Mouse (Mus musculus) limb, embryonic 15.5 days (tissue): ENCODE data around the gene Alk. TPM values are rescaled to one million over a fixed set of nuclear protein-coding genes. Genes with fewer than 3 reads are reported as not detected.

Experiments used
- ATAC-seq: fragments of 200-750 bp; cut with Nextera tagmentation; 2 replicates; pipeline ENCODE4 v1.8.0; 2017; ENCODE audit warnings: low read depth, moderate TSS enrichment; ENCODE audit not compliant: insufficient number of reproducible peaks, low FRiP score, low TSS enrichment
- H3K27ac ChIP-seq: fragments of 300-500 bp; sonication (generic); 2 replicates; pipeline ENCODE4 v1.5.1; 2015; ENCODE audit warnings: moderate library complexity, mild to moderate bottlenecking, inconsistent platforms
- H3K27me3 ChIP-seq: fragments of 300-500 bp; sonication (generic); 2 replicates; pipeline ENCODE4 v1.6.1; 2015; ENCODE audit warnings: inconsistent platforms
- H3K36me3 ChIP-seq: fragments of 300-500 bp; sonication (generic); 2 replicates; pipeline ENCODE4 v1.6.1; 2015; ENCODE audit warnings: inconsistent platforms
- H3K4me1 ChIP-seq: fragments of 300-500 bp; sonication (generic); 2 replicates; pipeline ENCODE4 v1.6.1; 2015; ENCODE audit warnings: inconsistent platforms
- H3K4me2 ChIP-seq: fragments of 300-500 bp; sonication (generic); 2 replicates; pipeline ENCODE4 v1.6.1; 2015; ENCODE audit warnings: mild to moderate bottlenecking, inconsistent platforms
- H3K4me3 ChIP-seq: fragments of 300-500 bp; sonication (generic); 2 replicates; pipeline ENCODE4 v1.5.1; 2015; ENCODE audit warnings: mild to moderate bottlenecking, inconsistent platforms
- H3K9ac ChIP-seq: fragments of 300-500 bp; sonication (generic); 2 replicates; pipeline ENCODE4 v1.6.1; 2015; ENCODE audit warnings: inconsistent platforms
- H3K9me3 ChIP-seq: fragments of 300-500 bp; sonication (generic); 2 replicates; pipeline ENCODE4 v1.6.1; 2016; ENCODE audit warnings: inconsistent platforms
- WGBS: fragments of 180-500 bp; shearing (Covaris S2); methylation state at CpG from one replicate; pipeline ENCODE4 v1.1.7; 2015; 5-methylcytosine and 5-hydroxymethylcytosine counted together
- polyA plus RNA-seq: library from polyadenylated mRNA; unstranded; fragments of >200 nt; fragmentation: Nextera tagmentation; extraction: Ambion mirVana; gene quantifications from 2 replicates; pipeline ENCODE4 v1.2.1, GENCODE M21; 2015

Gene Alk
- polyA plus RNA-seq, 1 experiment from 2014 or later, result 0.50 TPM

- H3K27ac ChIP-seq, result no peak overlapping the region
- H3K36me3 ChIP-seq, result no peaks in the 10 kb centered on the region
- no peaks in the 10 kb centered on the region for H3K27me3 ChIP-seq
- no peak overlapping the region for H3K4me2 ChIP-seq
- no peak for ATAC-seq
- no peaks in the 10 kb centered on the region for H3K9me3 ChIP-seq
- no peak overlapping the region for H3K9ac ChIP-seq
- no peak overlapping the region for H3K4me3 ChIP-seq
- H3K4me1 ChIP-seq, result no peaks in the 10 kb centered on the region
Observed at GRCm38 (mm10) chr17:71936681-71937080, 667.7 kb downstream of the Alk start.

GRCm38 (mm10) chr17:71935837-71936236 lies 668.6 kb downstream of the Alk start:
- Histone ChIP-seq H3K9ac (no peak overlapping the region), H3K27me3 (no peaks in the 10 kb centered on the region), H3K9me3 (no peaks in the 10 kb centered on the region), H3K36me3 (no peaks in the 10 kb centered on the region), H3K4me3 (no peak overlapping the region), H3K4me1 (no peaks in the 10 kb centered on the region), H3K27ac (no peak overlapping the region), H3K4me2 (no peak overlapping the region)
- WGBS, result 84% methylated on average over 10 of the region's 10 CpGs
- ATAC-seq, result no peak

GRCm38 (mm10) chr17:71935336-71935735 lies 669.1 kb downstream of the Alk start:
- WGBS, result 43% methylated on average over 3 of the region's 3 CpGs
- Histone ChIP-seq H3K27me3 (no peaks in the 10 kb centered on the region), H3K27ac (no peak overlapping the region), H3K9ac (no peak overlapping the region), H3K9me3 (no peaks in the 10 kb centered on the region), H3K4me3 (no peak overlapping the region), H3K36me3 (no peaks in the 10 kb centered on the region), H3K4me2 (no peak overlapping the region), H3K4me1 (no peaks in the 10 kb centered on the region)
- ATAC-seq, result no peak

DNA sequence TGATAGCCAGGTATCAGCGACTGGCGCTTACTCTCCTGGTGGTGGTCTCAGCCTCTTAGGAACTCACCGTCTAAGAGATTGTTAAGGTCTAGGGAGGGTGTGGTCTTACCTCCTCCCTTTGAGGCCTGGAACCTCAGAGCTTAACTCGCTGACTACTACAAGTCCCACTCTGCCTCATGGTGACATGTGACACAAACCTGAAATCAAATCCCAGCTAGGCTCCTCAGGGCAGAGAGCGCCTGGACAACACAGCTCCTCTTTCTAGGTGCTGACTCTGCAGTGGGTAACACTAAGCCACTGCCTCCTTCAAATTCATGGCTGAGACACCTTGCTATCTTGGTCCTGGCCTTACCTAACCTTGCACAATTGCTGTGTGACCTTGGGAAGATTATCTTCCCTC lies 689.5 kb downstream of the Alk start:
- ATAC-seq, result no peak
- no peak overlapping the region for H3K9ac ChIP-seq

DNA sequence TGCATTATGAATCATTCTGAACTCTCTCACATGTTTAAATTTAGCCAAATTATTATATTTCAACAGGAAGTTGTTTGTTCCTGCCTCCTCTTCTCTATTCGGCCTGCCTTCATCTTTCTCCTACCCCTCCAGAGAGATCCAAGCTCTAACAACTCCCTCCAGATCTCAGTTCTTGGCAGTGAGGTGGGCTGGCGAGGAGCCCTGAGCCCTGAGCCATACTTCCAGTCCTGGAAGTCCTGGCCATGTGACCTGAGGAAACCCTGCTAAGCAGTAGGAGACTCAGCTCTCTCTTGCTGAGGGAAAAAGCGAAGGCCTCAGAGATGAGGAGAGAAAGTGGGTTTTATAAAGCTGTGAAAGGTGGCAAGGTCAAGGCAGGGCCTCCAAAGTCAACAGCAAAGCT lies 689.9 kb downstream of the Alk start:
- Histone ChIP-seq H3K4me3 (no peak overlapping the region), H3K9me3 (no peaks in the 10 kb centered on the region), H3K36me3 (no peaks in the 10 kb centered on the region), H3K4me2 (no peak overlapping the region), H3K27ac (no peak overlapping the region), H3K9ac (no peak overlapping the region), H3K4me1 (no peaks in the 10 kb centered on the region), H3K27me3 (no peaks in the 10 kb centered on the region)
- no peak for ATAC-seq
- WGBS, result 69% methylated on average over 3 of the region's 3 CpGs

More for the DNA sequence above, 689.5 kb downstream of the Alk start:
- H3K4me1 ChIP-seq, result no peaks in the 10 kb centered on the region
- no peaks in the 10 kb centered on the region for H3K9me3 ChIP-seq
- H3K27me3 ChIP-seq, result no peaks in the 10 kb centered on the region
- WGBS, result 70% methylated on average over 5 of the region's 5 CpGs
- H3K4me2 ChIP-seq, result no peak overlapping the region
- H3K27ac ChIP-seq, result no peak overlapping the region
- H3K36me3 ChIP-seq, result no peaks in the 10 kb centered on the region
- no peak overlapping the region for H3K4me3 ChIP-seq

DNA sequence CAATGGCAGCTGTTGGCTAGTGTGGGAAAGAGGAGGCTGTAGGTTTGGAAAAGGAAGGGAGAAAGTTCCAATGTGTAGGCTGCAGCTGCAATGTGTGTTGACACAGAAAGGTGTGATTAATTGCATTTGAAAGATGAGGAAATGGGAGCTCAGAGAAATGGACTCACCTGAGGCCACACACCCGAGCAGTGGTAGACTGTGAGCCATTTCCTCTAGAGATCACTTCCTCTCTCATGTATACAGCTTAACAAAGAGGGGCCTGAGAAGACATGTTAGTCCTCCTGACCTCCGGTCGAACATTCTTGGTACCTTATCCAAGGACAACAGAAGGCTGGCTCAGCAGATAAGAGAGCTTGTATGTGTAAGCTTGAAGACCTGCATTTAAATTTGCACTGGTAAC lies 691.2 kb downstream of the Alk start:
- no peaks in the 10 kb centered on the region for H3K36me3 ChIP-seq
- H3K27me3 ChIP-seq, result no peaks in the 10 kb centered on the region
- no peak for ATAC-seq
- H3K9me3 ChIP-seq, result no peaks in the 10 kb centered on the region
- H3K9ac ChIP-seq, result no peak overlapping the region
- H3K4me1 ChIP-seq, result no peaks in the 10 kb centered on the region
- WGBS, result 65% methylated on average over 3 of the region's 3 CpGs
- no peak overlapping the region for H3K4me3 ChIP-seq
- H3K4me2 ChIP-seq, result no peak overlapping the region
- no peak overlapping the region for H3K27ac ChIP-seq

GRCm38 (mm10) chr17:71909107-71909506 lies 695.3 kb downstream of the Alk start:
- Histone ChIP-seq H3K27me3 (no peaks in the 10 kb centered on the region), H3K4me1 (no peaks in the 10 kb centered on the region), H3K9ac (no peak overlapping the region), H3K36me3 (no peaks in the 10 kb centered on the region), H3K4me3 (no peak overlapping the region), H3K9me3 (no peaks in the 10 kb centered on the region), H3K4me2 (no peak overlapping the region), H3K27ac (no peak overlapping the region)
- no peak for ATAC-seq
- WGBS, result 39% methylated on average over 3 of the region's 3 CpGs

DNA sequence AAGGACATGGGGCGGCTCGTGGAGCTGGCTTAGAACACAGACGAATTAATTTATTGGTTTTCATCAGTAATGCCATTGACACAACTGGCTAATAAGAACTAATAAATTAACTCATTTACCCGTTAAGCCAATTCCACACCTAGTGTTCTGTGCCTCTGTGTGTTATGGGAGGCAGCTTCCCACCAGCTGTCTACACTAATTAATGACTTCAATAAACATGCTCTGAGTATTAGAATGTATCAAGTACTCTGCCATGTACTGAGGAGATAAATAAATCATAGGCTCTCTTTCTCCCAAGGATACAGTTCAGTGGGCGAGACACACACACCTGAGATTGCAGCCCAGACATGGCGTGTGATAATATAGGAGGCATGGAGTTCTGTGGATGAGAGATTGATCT lies 723.1 kb downstream of the Alk start:
- no peak overlapping the region for H3K27ac ChIP-seq
- WGBS, result 73% methylated on average over 6 of the region's 6 CpGs
- H3K9me3 ChIP-seq, result no peaks in the 10 kb centered on the region
- no peaks in the 10 kb centered on the region for H3K4me1 ChIP-seq
- no peak overlapping the region for H3K9ac ChIP-seq
- no peak overlapping the region for H3K4me2 ChIP-seq
- no peak overlapping the region for H3K4me3 ChIP-seq
- H3K27me3 ChIP-seq, result no peaks in the 10 kb centered on the region
- no peak for ATAC-seq
- H3K36me3 ChIP-seq, result no peaks in the 10 kb centered on the region

- Histone ChIP-seq H3K4me3 (no peak overlapping the region), H3K27ac (no peak overlapping the region), H3K4me2 (no peak overlapping the region), H3K36me3 (no peaks in the 10 kb centered on the region), H3K9ac (no peak overlapping the region), H3K27me3 (no peaks in the 10 kb centered on the region), H3K9me3 (no peaks in the 10 kb centered on the region), H3K4me1 (no peaks in the 10 kb centered on the region)
- ATAC-seq, result no peak
- 80% methylated on average over 7 of the region's 7 CpGs for WGBS
Observed at GRCm38 (mm10) chr17:71875492-71875891, 728.9 kb downstream of the Alk start.

DNA sequence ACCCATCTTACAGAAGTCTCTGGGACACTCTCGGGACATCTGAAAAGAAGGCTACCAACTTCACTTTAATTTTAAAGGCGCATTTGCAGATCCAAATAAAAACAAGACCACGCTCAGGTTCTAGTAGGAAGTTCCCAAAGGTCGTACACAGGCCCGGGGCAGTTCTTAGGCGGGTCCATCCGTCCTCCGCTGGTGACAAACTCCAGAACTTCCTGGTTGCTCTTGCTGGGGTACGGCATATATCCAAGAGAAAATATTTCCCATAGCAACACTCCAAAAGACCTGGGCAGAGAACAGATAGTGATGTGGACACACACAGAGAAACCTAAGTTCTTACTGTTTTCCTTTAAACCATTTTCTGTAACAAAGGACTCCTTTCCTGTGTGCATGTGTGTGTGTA lies 729.6 kb downstream of the Alk start:
- 82% methylated on average over 9 of the region's 9 CpGs for WGBS
- H3K27ac ChIP-seq, result no peak overlapping the region
- H3K4me2 ChIP-seq, result no peak overlapping the region
- no peaks in the 10 kb centered on the region for H3K36me3 ChIP-seq
- H3K4me1 ChIP-seq, result peaks cover 1% of the 10 kb centered on the region; the same call in 1 of the 2 replicates
- ATAC-seq, result no peak
- 0 out of 2 replicates have a peak, but pooled peaks cover 1% of the 10 kb centered on the region for H3K27me3 ChIP-seq
- no peak overlapping the region for H3K4me3 ChIP-seq
- no peaks in the 10 kb centered on the region for H3K9me3 ChIP-seq
- no peak overlapping the region for H3K9ac ChIP-seq

GRCm38 (mm10) chr17:71874077-71874476 lies 730.4 kb downstream of the Alk start:
- H3K27ac ChIP-seq, result no peak overlapping the region
- H3K9ac ChIP-seq, result no peak overlapping the region
- no peak for ATAC-seq
- no peaks in the 10 kb centered on the region for H3K9me3 ChIP-seq
- H3K4me1 ChIP-seq, result peaks cover 7% of the 10 kb centered on the region; the same call in 1 of the 2 replicates
- peaks cover 7% of the 10 kb centered on the region; the same call in 1 of the 2 replicates for H3K27me3 ChIP-seq
- H3K4me3 ChIP-seq, result no peak overlapping the region
- 45% methylated on average over 6 of the region's 6 CpGs for WGBS
- H3K36me3 ChIP-seq, result no peaks in the 10 kb centered on the region
- no peak overlapping the region for H3K4me2 ChIP-seq

DNA sequence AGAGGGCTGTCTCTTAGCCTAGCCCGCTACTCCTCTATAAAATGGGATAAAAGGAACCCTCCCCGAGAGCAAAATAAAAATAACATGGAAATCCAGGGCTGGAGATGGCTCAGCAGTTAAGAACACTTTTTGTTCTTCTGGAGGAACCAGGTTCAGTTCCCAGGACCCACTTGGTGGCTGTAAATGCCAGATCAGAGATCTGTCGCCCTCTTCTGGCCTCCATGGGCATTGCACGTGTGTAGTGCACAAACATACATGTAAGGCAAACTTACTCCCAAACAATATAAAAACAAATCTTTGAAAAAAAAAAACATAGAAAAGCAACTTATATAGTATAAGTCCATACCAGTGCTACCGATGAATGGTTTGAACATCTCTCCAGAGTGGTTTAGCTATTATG lies 731.5 kb downstream of the Alk start:
- H3K36me3 ChIP-seq, result no peaks in the 10 kb centered on the region
- H3K27ac ChIP-seq, result no peak overlapping the region
- peaks cover 9% of the 10 kb centered on the region; the same call in 1 of the 2 replicates for H3K4me1 ChIP-seq
- no peak overlapping the region for H3K9ac ChIP-seq
- ATAC-seq, result no peak
- H3K27me3 ChIP-seq, result peaks cover 7% of the 10 kb centered on the region; the same call in 1 of the 2 replicates
- 60% methylated on average over 5 of the region's 5 CpGs for WGBS
- no peaks in the 10 kb centered on the region for H3K9me3 ChIP-seq
- H3K4me3 ChIP-seq, result no peak overlapping the region
- no peak overlapping the region for H3K4me2 ChIP-seq

GRCm38 (mm10) chr17:71871981-71872380 lies 732.4 kb downstream of the Alk start:
- Histone ChIP-seq H3K27me3 (peaks cover 7% of the 10 kb centered on the region; the same call in 1 of the 2 replicates), H3K4me1 (peaks cover 9% of the 10 kb centered on the region; the same call in 1 of the 2 replicates), H3K9me3 (no peaks in the 10 kb centered on the region), H3K27ac (no peak overlapping the region), H3K4me2 (no peak overlapping the region), H3K9ac (no peak overlapping the region), H3K4me3 (no peak overlapping the region), H3K36me3 (no peaks in the 10 kb centered on the region)
- whole genome bisulfite sequencing, result 79% methylated on average over 7 of the region's 7 CpGs
- no peak for ATAC-seq
